Mouse (Mus musculus): Measurements from ENCODE around the gene Noto.

Gene Noto

GRCm38 (mm10) chr6:85475581-85475980 lies 51.9 kb downstream of the Noto start:
- DNase-seq (ENCODE audit: low read depth, low spot score) = no peak

GRCm38 (mm10) chr6:85477366-85477917 lies 53.8 kb downstream of the Noto start:
- peak; percentile 55 for DNase-seq (ENCODE audit: low read depth, low spot score)

GRCm38 (mm10) chr6:85478416-85478815 lies 54.7 kb downstream of the Noto start:
- no peak for DNase-seq (ENCODE audit: low read depth, low spot score)
